Mouse (Mus musculus): Measurements from ENCODE around the gene Olfr1102.

The Olfr1102 gene

DNA sequence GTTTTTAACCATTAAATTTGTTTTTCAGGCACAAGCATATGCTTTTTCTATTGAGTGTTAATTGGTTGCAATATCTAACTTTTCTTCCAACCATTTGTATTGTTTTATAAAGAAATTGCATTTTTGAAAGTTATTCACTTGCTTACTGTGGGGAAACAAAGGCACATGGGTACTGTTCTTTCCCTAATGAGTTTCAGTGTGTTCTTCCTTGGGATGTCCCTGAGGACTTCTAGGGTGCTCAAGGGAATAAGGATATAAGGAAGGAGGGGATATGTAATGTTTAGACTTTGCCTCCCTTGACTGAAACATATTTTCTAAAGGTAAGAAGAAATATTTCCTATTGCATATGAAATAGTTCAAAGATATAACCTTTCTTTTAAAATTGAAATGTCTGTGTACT is at the start of gene Olfr1102:
TSS of gene Olfr1102 (plus strand) at position 301 of the 400 bp plus-strand sequence.
- no peak for DNase-seq

DNA sequence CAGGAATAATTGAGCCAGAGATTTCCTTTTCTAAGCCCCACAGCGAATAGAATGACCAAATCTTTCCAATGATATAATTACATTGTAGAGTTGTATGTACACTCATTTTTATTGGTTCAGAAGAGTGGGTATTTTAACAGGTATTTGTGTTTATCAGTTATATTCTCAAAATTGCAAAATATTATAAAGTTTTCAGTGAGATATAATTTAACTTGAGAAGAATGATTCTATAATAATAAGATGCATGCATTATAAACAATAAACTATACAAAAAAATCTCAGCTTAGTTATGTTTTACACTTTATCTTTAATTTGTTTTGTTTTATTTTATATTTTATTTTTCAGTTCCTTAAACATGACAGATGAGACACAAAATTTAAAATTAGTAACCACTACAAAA is 37.6 kb upstream of the Olfr1102 start, which contains the start of gene Olfr1099:
TSS of gene Olfr1099 (minus strand) at position 101 of the 400 bp plus-strand sequence.
- DNase-seq = no peak

DNA sequence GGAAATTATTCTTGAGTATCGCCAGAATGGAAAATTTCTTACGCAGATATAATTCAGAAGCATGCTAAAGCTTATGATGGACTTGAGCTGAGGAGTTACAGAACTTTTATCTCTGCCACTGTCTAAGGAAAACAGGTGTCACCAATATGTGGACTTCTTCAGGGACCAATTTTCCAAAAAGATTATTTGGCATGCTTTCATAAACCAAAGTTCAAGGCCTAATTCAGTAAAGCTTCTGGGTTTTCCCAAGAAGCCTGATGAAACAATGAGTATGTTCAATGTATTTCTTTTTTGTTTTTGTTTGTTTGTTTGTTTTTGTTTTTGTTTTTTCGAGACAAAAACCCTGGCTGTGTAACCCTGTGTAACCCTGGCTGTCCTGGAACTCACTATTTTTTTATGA is 18.3 kb upstream of the Olfr1102 start, which contains the start of gene Olfr1100:
TSS of gene Olfr1100 (minus strand) at position 101 of the 400 bp plus-strand sequence.
- no peak for DNase-seq

DNA sequence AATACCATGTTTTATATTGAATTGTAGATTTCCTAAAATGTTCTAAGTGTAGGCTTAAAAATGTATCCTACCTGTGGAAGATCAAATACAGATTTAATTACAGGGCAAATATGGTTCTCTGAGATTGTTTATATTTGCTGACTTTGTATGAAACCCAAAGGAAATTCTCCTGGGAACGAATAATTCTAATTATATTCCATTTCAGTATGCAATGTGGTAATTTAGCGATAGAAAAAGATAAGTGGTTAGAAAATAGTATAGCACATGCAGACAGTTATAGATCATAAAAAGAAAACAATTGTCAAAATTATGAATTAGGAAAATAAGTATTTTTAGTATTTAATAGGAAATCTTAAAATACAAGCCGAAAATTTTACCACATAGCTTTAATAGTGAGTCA is 7.1 kb upstream of the Olfr1102 start, which contains the start of gene Olfr1101:
TSS of gene Olfr1101 (minus strand) at position 101 of the 400 bp plus-strand sequence.
- no peak for DNase-seq

DNA sequence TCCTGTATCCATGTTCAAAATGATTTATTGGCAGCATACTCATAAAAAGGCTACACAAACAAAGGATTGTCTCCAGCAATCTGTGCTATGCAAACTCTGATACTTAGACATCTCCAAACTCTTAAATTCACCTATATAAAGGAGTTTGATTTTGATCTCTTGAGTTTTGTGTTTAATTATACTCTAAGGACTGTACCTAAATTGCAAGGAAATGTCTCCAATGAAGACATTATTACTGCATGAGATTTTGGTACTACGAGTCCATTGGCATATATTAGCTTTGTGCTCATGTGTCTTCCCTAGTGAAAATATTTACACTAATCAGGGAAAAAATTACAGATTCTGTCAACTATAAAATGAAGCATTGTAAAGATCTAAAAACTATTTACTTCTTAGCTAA is 28.8 kb downstream of the Olfr1102 start, which contains the start of gene Olfr1104:
TSS of gene Olfr1104 (minus strand) at position 101 of the 400 bp plus-strand sequence.
- no peak for DNase-seq

DNA sequence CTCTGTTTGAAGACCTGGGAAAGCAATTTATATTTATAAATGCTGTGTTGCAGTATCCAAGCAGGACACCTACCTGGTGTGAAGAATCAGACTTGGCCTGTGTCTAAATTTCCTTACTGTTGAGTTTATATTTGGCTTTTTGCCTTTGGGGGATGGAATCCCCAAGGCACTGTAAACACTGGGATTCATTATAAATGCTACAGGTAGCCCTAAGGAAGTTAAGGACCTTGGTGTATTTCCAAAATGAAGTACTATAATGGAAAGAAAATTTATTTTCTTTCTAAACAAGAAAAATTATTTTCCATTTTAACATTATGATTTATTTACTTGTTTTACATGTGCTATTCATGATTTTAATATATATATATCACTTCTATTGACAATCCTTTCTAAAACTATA is 38.2 kb downstream of the Olfr1102 start, which contains the start of gene Olfr1105:
TSS of gene Olfr1105 (minus strand) at position 101 of the 400 bp plus-strand sequence.
- no peak for DNase-seq

DNA sequence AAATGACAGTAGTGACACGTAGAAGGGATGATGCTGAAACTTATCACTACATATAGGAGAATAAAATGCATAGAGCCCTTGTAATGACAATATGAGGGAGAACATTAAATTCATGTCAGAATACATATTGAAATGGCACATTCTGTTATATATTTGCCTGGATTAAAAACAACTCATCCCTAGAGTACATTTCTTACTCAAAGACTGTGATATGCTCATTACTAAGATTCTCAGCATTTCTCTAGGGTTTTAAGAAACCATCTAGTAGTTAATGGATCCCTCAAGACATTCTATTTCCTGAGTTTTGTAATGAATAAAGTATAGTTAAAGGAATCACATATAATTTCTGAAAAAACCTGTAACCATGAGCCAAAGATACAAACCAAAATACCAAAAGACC is 54.0 kb downstream of the Olfr1102 start, which contains the start of gene Olfr1106:
TSS of gene Olfr1106 (minus strand) at position 101 of the 400 bp plus-strand sequence.
- DNase-seq = no peak
